Mouse (Mus musculus) liver, embryonic 14.5 days (tissue): ENCODE data around the gene Zrsr1. TPM values are rescaled to one million over a fixed set of nuclear protein-coding genes. Genes with fewer than 3 reads are reported as not detected.
A peak's percentile ranks its signal among the peaks of the same experiment; 100 is the strongest.

Experiments used
- ATAC-seq: fragments of 200-750 bp; cut with Nextera tagmentation; 2 replicates; pipeline ENCODE4 v1.8.0; 2017; ENCODE audit warnings: moderate number of reproducible peaks, mild to moderate bottlenecking, moderate library complexity; ENCODE audit not compliant: insufficient read depth
- DNase-seq, 3 experiments: peaks; one replicate each; pipeline ENCODE4 v3.0.0-alpha.2; 2012 to 2013; ENCODE audit warnings: low read depth in 3 of 3, low spot score in 3 of 3
- H3K27ac ChIP-seq: fragments of 300-500 bp; sonication (generic); 2 replicates; pipeline ENCODE4 v1.5.1; 2014; ENCODE audit warnings: moderate library complexity, mild to moderate bottlenecking, control low read depth, inconsistent platforms
- H3K27me3 ChIP-seq: fragments of 300-500 bp; sonication (generic); 2 replicates; pipeline ENCODE4 v1.6.1; 2014; ENCODE audit warnings: mild to moderate bottlenecking, low read length, moderate library complexity; ENCODE audit not compliant: control insufficient read depth, insufficient read depth
- H3K36me3 ChIP-seq: fragments of 300-500 bp; sonication (generic); replicated peaks from 2 replicates; pipeline ENCODE4 v1.6.1; 2014; ENCODE audit warnings: low read depth; ENCODE audit not compliant: control insufficient read depth, insufficient read depth
- H3K4me1 ChIP-seq, 2 experiments: fragments of 200-500 bp in 1 of 2; fragments of 300-500 bp in 1 of 2; sonication (generic) in 1 of 2; replicated peaks; 2 replicates each; pipeline ENCODE4 v1.6.1; 2012 to 2014; ENCODE audit warnings: antibody characterized with exemption in 1 of 2, inconsistent platforms in 1 of 2, low read length in 1 of 2; ENCODE audit not compliant: control insufficient read depth in 2 of 2, insufficient read depth in 2 of 2
- H3K4me2 ChIP-seq: fragments of 300-500 bp; sonication (generic); 2 replicates; pipeline ENCODE4 v1.6.1; 2014; ENCODE audit warnings: low read depth, mild to moderate bottlenecking, control low read depth, moderate library complexity
- H3K4me3 ChIP-seq, 2 experiments: fragments of 200-500 bp in 1 of 2; fragments of 300-500 bp in 1 of 2; sonication (generic) in 1 of 2; 2 replicates each; pipeline ENCODE4 v1.5.1; 2012 to 2014; ENCODE audit warnings: low read depth in 2 of 2, low read length in 2 of 2, mild to moderate bottlenecking in 2 of 2, control low read depth in 1 of 2, inconsistent platforms in 1 of 2, moderate library complexity in 1 of 2; ENCODE audit not compliant: insufficient read depth in 1 of 2
- H3K9ac ChIP-seq: fragments of 300-500 bp; sonication (generic); replicated peaks from 2 replicates; pipeline ENCODE4 v1.6.1; 2014; ENCODE audit warnings: mild to moderate bottlenecking, control low read depth, moderate library complexity
- H3K9me3 ChIP-seq: fragments of 300-500 bp; sonication (generic); 2 replicates; pipeline ENCODE4 v1.6.1; 2016; ENCODE audit warnings: low read length, mixed read lengths; ENCODE audit not compliant: control insufficient read depth
- CTCF ChIP-seq: IDR thresholded peaks from 2 replicates; pipeline ENCODE4 v1.5.1; 2016; ENCODE audit warnings: antibody characterized with exemption, low read depth, control low read depth
- EP300 ChIP-seq: IDR thresholded peaks from 2 replicates; pipeline ENCODE4 v1.6.1; 2016; ENCODE audit warnings: antibody characterized with exemption, low read depth
- WGBS: fragments of 180-500 bp; shearing (Covaris S2); extraction: QIAGEN DNeasy Blood & Tissue Kit; methylation state at CpG from one replicate; pipeline ENCODE4 v1.1.7; 2014; ENCODE audit not compliant: insufficient replicate concordance; 5-methylcytosine and 5-hydroxymethylcytosine counted together
- polyA plus RNA-seq, 2 experiments: library from polyadenylated mRNA; depleted of rRNA in 1 of 2; stranded (reverse) in 1 of 2; unstranded in 1 of 2; fragments of >200 nt; fragmentation: Nextera tagmentation in 1 of 2; extraction: Ambion mirVana in 1 of 2; gene quantifications; 2 replicates each; pipeline versions ENCODE4 v1.2.1 to v1.2.3; 2012 to 2014

The Zrsr1 gene
- polyA plus RNA-seq, 2 experiments: 1.8 to 12.6 TPM

- no peaks in the 10 kb centered on the region for H3K9me3 ChIP-seq
- no peak overlapping the region for H3K4me3 ChIP-seq
- no peaks in the 10 kb centered on the region for H3K27me3 ChIP-seq
- no peak overlapping the region for H3K4me2 ChIP-seq
- H3K27ac ChIP-seq: no peak overlapping the region; the same call in 1 of the 2 replicates
- H3K4me1 ChIP-seq: peaks cover under 1 to 2% of the 10 kb centered on the region in 2 experiments; a peak in 2 of 4 replicates
- WGBS: 72% methylated on average over 1 of the region's 1 CpGs
- no peak overlapping the region for H3K9ac ChIP-seq
- no peak for DNase-seq
- no peaks in the 10 kb centered on the region for H3K36me3 ChIP-seq
- ATAC-seq: no peak
- TF ChIP-seq EP300: no peak
- TF ChIP-seq CTCF: no peak
Measured at GRCm38 (mm10) chr11:22970546-22970945, 1.3 kb upstream of the Zrsr1 start.

- Histone ChIP-seq H3K4me1 (peaks cover 2 to 8% of the 10 kb centered on the region in 2 experiments; a peak in 2 of 4 replicates), H3K9ac (peak overlapping the region; percentile 83), H3K27me3 (no peaks in the 10 kb centered on the region), H3K4me2 (peak overlapping the region; percentile 71), H3K4me3 (peak overlapping the region; percentile 76 to 97), H3K27ac (peak overlapping the region; percentile 93), H3K9me3 (no peaks in the 10 kb centered on the region), H3K36me3 (peaks cover 9% of the 10 kb centered on the region; the same call in 1 of the 2 replicates)
- TF ChIP-seq EP300: no peak; the same call in 1 of the 2 replicates
- peak; percentile 33; the same call in 1 of the 2 replicates for TF ChIP-seq CTCF
- 45% methylated on average over 45 of the region's 46 CpGs for WGBS
- ATAC-seq: peak; percentile 61
- peak; percentile 76 to 81 (median 81) for DNase-seq
Measured at GRCm38 (mm10) chr11:22972746-22973526, 1.1 kb downstream of the Zrsr1 start.

GRCm38 (mm10) chr11:22973599-22973998 is 1.8 kb downstream of the Zrsr1 start:
- H3K36me3 ChIP-seq: peaks cover 14% of the 10 kb centered on the region
- TF ChIP-seq CTCF: no peak
- TF ChIP-seq EP300: no peak
- H3K4me2 ChIP-seq: peak overlapping the region; percentile 67
- peak overlapping the region; percentile 83 for H3K9ac ChIP-seq
- peak overlapping the region; percentile 87 for H3K27ac ChIP-seq
- H3K27me3 ChIP-seq: no peaks in the 10 kb centered on the region
- H3K4me3 ChIP-seq: peak overlapping the region; percentile 76 to 97
- peaks cover 2 to 8% of the 10 kb centered on the region in 2 experiments; a peak in 2 of 4 replicates for H3K4me1 ChIP-seq
- DNase-seq (no peak), ATAC-seq (no peak)
- 41% methylated on average over 14 of the region's 14 CpGs for WGBS
- H3K9me3 ChIP-seq: no peaks in the 10 kb centered on the region

- TF ChIP-seq EP300 (no peak), CTCF (no peak)
- H3K9me3 ChIP-seq: no peaks in the 10 kb centered on the region
- ATAC-seq (no peak), DNase-seq (no peak)
- no peak overlapping the region for H3K4me3 ChIP-seq
- H3K4me1 ChIP-seq: peaks cover 9 to 15% of the 10 kb centered on the region in 2 experiments
- 71% methylated on average over 3 of the region's 3 CpGs for WGBS
- no peak overlapping the region for H3K27ac ChIP-seq
- H3K4me2 ChIP-seq: no peak overlapping the region
- peaks cover 14% of the 10 kb centered on the region for H3K36me3 ChIP-seq
- no peak overlapping the region for H3K9ac ChIP-seq
- no peaks in the 10 kb centered on the region for H3K27me3 ChIP-seq
Measured at GRCm38 (mm10) chr11:22978215-22978614, 6.4 kb downstream of the Zrsr1 start.

- no peak for DNase-seq
- no peak overlapping the region for H3K9ac ChIP-seq
- ATAC-seq: no peak
- no peak overlapping the region for H3K27ac ChIP-seq
- H3K27me3 ChIP-seq: no peaks in the 10 kb centered on the region
- H3K9me3 ChIP-seq: no peaks in the 10 kb centered on the region
- H3K4me1 ChIP-seq: peaks cover 9 to 15% of the 10 kb centered on the region in 2 experiments
- peaks cover 14% of the 10 kb centered on the region for H3K36me3 ChIP-seq
- WGBS: 76% methylated on average over 1 of the region's 1 CpGs
- no peak overlapping the region for H3K4me2 ChIP-seq
- H3K4me3 ChIP-seq: no peak overlapping the region
- TF ChIP-seq EP300 (no peak), CTCF (no peak)
Measured at GRCm38 (mm10) chr11:22978711-22979110, 6.9 kb downstream of the Zrsr1 start.
